Mouse (Mus musculus) T-helper 17 cell (primary cell): ENCODE data around the gene Gm6169.
"Not testable (repeated sequence)": the region's sequence is repeated elsewhere in the genome, so short reads cannot be mapped to it uniquely, and the experiment has no call there.

Experiments used
- in situ Hi-C, 2 experiments: fragments of 300-600 bp; cut with MboI, MseI; formaldehyde crosslinking; loops; 1 replicate in 1 of 2; 2 replicates in 1 of 2; pipeline ENCODE4 v1.15.1; 2025; ENCODE audit warnings: high pct_unique_total_duplicates in 2 of 2

Gm6169 gene

DNA sequence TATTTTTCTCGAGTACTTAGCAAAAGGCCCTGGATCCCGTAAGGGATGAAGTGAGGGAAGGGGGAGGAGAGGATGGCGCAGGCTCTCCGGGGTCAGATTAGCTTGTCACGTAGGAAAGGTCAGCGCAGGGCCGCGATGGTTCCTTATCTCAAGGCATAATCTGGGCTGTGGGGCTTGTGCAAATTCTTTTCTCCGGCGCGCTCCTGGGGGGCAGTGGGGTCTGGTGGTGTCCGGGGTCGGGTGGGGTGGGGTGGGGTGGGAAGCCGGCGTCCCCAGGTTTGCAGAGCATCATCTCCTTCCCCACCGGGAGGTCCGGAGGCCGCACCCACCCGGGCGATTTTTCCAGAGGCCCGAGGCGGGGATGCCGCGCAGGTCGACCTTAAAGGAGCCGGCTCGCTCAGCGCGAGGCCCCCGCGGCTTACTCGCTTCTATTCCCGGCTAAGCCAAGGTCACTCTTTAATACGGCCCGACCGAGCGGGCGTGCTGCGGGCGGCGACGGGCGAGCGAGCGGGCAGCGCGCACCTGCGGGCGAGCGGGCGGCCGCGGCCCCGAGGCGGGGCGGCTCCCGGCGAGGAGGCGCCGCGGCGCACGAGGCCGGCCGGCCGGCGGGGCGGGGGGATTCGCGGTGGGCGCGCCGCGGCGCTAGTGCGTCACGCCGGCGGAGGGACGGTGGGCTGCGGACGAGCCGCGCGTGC lies 28.0 kb downstream of the Gm6169 start:
- in situ Hi-C loops = no loop called here

DNA sequence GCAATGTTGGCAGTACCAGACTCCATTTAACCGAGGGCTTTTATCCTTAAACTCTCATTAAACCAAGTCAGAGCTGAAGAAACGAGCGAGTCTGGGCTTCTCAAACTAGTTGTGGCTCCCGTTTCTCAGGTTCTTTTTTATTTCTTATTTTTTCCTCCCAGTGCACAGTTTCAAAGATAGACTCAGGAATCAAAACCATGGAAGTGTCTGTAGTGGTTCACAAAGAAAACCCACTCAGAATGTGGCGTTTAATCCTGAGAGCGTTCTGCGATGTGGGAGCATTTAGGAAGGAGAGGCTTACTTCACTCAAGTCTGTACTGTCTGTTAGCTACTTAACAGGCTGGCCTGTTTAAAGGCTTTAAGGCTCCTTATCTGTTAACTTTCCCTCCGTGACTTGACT lies 30.9 kb downstream of the Gm6169 start:
- in situ Hi-C loops = no loop called here

DNA sequence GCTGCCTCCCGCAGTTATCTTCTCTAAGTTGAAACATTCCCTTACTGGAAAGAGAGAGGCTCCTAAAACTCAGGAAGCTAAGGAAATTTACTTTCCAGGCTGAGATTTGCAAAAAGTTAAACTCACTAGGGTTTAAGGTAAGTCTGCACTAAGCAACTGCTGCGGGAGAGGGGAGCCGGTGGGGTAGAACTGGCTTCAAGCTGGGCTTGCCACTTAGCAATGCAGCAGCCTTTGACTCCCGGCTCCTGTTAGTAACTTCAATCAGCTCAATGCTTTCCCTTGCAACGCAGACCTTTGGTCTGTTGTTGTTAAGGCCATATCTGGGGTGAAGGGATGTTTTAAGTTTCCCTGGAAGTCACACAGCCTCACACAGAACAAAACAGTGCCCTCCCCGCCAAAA lies 31.3 kb downstream of the Gm6169 start:
- in situ Hi-C loops = no loop called here

DNA sequence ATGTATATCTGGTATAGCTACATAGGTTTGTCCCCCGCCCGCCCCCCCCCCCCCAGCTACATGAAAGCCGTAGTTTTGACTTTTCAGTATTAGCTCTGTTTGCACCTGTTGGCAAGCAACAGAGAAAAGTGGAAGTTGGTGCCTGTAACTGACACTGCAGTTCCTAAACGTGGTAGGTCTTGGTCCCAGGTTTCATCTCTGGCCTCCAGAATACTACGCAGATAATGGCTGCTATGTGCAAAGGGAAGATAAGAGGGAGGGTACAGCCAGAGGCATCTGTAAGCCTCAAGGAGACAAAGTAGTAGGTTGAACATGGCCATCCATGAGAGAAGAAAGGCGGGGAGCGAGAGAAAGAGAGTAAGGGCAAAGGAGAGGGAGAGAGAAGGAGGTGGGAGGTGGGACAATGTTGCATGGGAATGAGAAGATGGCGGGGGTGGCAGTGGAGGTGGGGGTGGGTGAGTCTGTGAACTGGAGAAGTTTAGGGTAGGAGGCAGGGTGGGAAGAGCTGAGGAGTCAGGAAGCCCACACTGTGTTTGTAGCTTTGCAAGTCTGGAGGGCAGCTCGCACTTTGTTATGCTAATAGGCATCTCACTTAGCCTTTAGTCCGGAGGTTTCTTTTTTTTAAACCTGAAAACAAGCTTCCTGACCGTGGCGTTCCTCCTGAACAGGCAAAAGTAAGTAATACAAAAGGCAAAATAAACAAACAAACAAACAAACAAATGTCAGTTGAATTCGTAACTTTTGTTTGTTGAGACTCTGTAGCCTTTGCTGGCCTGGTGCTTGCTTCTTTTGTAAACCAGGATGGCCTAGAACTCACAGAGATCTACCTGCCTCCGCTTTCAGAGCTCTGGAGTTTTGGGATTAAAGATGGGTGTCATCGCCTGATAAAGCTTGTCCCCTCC lies 32.1 kb downstream of the Gm6169 start, which contains the start of gene Fam169a:
Gene Fam169a (plus strand): TSS at position 638 of the 902 bp plus-strand sequence.
- in situ Hi-C loops = no loop called here

DNA sequence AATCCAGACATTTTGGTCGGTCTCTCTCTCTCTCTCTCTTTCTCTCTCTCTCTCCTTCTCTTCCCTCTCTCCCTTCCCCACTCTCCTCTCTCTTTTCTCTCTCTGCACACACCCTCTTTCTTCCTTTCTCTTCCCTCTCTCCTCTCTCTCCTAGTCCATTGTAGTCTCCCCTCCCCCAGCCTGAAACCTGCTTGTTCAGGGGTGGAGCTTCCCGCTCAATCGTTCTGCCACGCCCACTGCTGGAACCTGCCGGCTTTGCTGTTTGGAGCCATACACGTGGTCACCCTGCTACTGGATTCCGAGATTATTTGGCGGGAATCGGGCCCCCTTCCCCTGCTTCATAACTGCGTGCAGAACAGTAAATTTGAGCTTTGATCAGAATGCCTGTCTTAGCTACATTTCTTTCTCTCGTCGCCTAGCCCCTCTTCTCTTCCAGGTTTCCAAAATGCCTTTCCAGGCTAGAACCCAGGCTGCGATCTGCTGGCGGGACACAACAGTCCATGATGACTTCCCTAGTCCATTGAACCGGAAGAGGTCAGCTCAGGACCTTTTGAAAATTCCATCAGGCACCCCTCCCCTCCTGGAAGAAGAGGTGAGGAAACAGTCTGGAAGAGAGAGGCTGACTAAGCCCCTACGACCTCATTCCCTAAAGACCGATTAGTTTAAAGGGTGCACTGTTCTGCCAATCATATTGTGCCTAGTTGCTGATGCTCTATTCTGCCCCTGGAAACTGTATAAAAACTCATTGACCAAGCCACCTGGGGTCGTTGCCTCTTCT lies 34.0 kb downstream of the Gm6169 start:
- in situ Hi-C loops = not testable (repeated sequence)

DNA sequence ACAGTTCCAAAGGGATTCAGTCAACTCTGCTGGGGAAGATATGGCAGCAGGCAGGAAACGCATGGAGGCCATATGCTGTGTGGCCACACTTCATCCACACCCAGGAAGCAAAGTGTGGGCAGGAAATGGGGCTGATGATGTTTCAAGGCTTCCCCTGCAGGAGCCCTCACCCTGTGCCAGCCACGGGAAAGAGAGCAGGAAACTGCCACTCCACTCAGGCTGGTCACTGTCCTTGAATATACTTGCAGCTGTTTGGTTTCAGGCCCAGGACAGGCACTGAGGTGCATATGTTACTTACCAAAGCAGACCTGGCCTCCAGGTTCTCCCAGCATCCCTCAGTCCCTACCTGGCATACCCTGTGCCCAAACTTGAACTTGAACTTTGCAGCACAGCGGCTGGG lies 34.6 kb downstream of the Gm6169 start:
- in situ Hi-C loops = no loop called here

DNA sequence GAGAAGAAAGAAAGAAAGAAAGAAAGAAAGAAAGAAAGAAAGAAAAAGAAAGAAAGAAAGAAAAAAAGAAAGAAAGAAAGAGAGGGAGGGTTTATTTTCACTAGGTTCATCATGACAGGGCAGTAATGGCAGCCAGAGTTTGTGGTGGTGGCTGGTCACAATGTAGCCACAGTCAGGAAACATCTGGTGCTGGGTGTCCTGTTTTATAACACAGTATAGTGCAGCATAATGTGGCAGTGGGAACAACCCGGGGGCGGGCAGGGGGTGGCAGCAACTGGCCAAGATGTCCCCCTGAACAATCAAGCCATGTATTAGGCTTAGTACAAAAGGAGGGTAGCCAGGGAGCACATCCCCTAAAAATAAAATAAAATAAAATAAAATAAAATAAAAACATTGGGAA lies 35.6 kb downstream of the Gm6169 start:
- in situ Hi-C loops = no loop called here

DNA sequence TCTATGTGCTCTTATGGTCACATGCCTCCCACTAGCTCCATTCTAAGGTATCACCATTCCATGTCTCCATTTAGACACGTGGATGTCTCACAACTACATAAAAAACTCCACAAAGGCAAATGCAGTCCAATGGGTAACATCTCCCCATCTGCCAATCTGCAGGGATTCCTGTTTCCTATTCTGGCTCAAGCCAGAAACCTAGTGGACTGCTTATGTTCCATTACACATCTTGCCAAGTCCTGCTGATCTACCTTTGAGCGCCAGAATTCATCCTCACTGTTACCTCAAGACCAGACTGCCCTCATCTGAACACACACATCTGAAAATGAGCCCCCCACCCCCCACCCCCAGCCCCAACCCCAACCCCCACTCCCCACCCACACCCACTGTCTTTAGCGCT lies 36.9 kb downstream of the Gm6169 start:
- in situ Hi-C loops = no loop called here

DNA sequence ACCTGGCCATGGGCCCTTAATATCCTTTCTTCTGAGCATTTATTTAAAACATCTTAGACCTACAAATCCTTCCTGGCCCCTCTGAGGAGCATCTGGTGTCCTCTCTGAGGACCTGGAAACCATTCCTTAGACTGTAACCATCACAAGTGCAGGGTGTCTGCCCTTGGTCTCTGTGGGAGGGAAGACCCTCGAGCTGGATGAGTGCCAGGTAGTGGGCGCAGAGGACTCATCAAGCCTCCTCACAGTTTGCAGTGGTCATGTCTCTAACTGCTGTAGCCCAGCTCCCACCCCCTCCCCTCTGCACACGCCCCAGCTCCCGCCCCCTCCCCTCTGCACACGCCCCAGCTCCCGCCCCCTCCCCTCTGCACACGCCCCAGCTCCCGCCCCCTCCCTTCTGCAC lies 38.7 kb downstream of the Gm6169 start:
- in situ Hi-C loops = no loop called here

DNA sequence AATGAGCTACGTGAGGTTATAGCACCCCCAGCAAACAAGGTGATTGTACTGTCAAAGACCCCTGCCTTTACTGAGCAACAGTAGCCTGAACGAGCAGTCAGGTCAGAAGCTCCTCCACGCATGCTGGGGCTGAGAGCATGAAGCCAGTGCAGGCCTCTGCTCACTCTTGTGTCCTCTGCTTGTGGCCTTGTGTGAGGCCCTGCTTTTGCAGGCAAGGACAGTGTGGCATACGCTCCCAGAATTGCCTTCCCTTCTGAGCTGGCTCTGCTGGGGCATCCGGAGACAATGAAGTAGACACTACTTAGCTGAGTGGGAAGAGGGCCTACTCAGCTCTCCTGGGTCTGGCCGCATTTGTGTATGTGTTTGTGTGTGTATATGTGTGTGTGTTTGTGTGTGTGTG lies 39.3 kb downstream of the Gm6169 start:
- in situ Hi-C loops = no loop called here

DNA sequence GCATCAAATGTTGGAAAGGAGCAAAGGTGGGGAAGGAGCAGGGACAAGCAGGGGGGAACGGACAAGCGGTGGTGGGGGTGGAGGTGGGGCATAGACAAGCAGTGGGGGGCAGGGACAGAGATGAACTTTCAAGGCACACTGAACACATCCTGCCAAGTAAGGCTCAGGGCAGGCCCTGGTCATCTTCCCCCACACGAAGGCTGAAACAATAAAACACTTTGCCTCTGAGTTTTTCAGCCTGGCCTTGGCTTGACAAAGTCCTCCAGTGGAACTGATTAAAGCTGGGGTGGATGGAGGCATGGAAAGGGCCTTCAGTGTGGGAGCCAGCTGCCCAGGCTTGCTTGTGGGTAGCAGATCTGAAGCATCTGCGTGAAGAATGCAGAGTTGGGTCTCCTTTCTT lies 41.2 kb downstream of the Gm6169 start:
- in situ Hi-C loops = no loop called here

DNA sequence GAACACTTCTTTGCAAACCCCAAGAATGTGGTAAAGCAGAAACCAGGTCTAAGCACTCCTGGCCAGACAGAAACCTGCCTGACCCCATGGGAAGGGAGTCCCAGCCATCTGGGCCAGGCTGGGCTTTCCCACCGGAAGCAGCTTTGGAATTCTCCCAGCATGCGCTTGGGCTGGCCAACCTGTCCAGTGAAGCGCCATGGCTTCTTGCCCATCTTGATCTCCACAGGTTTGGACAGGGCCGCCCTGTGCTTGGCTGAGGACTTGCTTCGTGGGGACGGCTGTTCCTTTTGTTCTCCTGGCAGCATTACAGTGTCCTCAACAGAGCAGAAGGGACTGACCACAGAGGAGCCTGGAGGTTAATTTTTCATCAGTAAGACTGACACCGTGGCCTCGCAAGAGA lies 45.2 kb downstream of the Gm6169 start:
- in situ Hi-C loops = loop anchor here (5.0 kb wide), 1 partner anchor 197 kb away; no protein-coding TSS in a partner anchor

DNA sequence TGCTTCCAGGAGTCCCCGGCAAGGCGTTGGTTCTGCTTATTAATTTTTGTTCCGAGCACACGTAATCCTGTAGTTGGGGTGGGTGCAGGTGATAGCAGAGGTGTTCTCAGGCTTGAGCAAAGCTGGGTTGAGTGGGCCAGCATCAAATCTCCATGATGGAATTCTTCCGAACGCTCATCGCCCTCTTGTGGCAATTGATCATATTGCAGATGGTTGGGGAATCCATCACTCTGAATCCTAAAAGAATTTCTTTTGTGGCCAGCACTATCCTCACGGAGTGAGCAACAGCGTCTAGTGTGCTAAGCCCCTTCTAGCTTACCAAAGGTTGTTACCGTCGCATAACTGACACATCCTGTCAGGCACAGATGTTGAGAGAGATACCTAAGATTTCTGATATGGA lies 46.4 kb downstream of the Gm6169 start:
- in situ Hi-C loops = loop anchor here (5.0 kb wide), 1 partner anchor 195 kb away; no protein-coding TSS in a partner anchor

DNA sequence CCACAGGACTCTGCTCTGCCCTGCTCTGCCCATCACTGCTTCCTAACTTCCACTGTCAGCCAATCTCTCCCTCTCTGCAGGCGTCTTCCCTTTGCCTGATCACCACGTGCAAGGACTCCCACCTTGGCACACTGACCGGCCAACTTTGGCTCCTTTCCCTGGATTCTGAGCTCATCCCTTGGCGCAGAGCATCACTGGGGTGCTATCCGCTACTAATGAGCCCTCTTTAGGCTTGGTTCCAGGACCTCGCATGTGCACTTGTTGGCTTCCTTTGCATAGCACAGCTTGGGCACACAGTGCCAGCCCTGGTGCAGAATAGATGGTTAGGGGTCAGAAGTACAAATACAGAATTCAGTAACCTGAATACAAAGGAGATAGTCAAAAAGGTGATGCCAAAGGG lies 47.9 kb downstream of the Gm6169 start:
- in situ Hi-C loops = loop anchor here (5.0 kb wide), 1 partner anchor 194 kb away; no protein-coding TSS in a partner anchor
